Mouse (Mus musculus): Measurements from ENCODE around the gene Scaf11.
A peak's percentile ranks its signal among the peaks of the same experiment; 100 is the strongest.

GRCm38 (mm10) chr15:96476359-96476758, 15.7 kb upstream of the Scaf11 start:
- TF ChIP-seq CTCF (IDR thresholded peaks at IDR 0.05) (peak; percentile 97), POLR2A (IDR thresholded peaks at IDR 0.05; ENCODE audit: insufficient read depth, low read depth, low read length) (no peak)

Data from heart, adult 2 months (tissue).